Mouse (Mus musculus) megakaryocyte, embryonic 14.5 days (primary cell): ENCODE results near the gene Rps27. TPM values are rescaled to one million over a fixed set of nuclear protein-coding genes. Genes with fewer than 3 reads are reported as not detected.
A peak's percentile ranks its signal among the peaks of the same experiment; 100 is the strongest.

ENCODE experiments used
- H3K27me3 ChIP-seq: replicated peaks from 2 replicates; pipeline ENCODE3; 2012; ENCODE audit warnings: inconsistent platforms
- H3K36me3 ChIP-seq: replicated peaks from 2 replicates; pipeline ENCODE3; 2012; ENCODE audit warnings: low read length, inconsistent platforms, mixed read lengths
- H3K4me1 ChIP-seq: 2 replicates; pipeline ENCODE4 v1.6.1; 2012; ENCODE audit warnings: inconsistent platforms
- H3K4me3 ChIP-seq: replicated peaks from 2 replicates; pipeline ENCODE3; 2012; ENCODE audit warnings: moderate library complexity, mild to moderate bottlenecking, inconsistent platforms
- H3K9me3 ChIP-seq: 2 replicates; pipeline ENCODE4 v1.6.1; 2012; ENCODE audit warnings: inconsistent platforms
- FLI1 ChIP-seq: IDR thresholded peaks from 2 replicates; pipeline ENCODE4 v1.6.1; 2012; ENCODE audit warnings: low read length, inconsistent platforms, mixed read lengths
- GATA1 ChIP-seq: IDR thresholded peaks from 3 replicates; pipeline ENCODE4 v1.6.1; 2012; ENCODE audit warnings: mixed read lengths, low read length, inconsistent platforms, borderline replicate concordance
- polyA plus RNA-seq: library from polyadenylated mRNA; stranded (reverse); fragments of >175 nt; gene quantifications from 2 replicates; pipeline ENCODE4 v1.2.3, GENCODE M21; 2012; ENCODE audit warnings: low replicate concordance; ENCODE audit not compliant: insufficient read depth

Gene Rps27
- polyA plus RNA-seq, 1 experiment = 279 TPM

GRCm38 (mm10) chr3:90250791-90251190, 37.3 kb upstream of the Rps27 start:
- no peaks in the 10 kb centered on the region for H3K27me3 ChIP-seq
- no peak for TF ChIP-seq FLI1
- peaks cover 27% of the 10 kb centered on the region for H3K36me3 ChIP-seq
- H3K4me3 ChIP-seq = no peak overlapping the region
- H3K4me1 ChIP-seq = peaks cover 49% of the 10 kb centered on the region
- H3K9me3 ChIP-seq = no peaks in the 10 kb centered on the region

GRCm38 (mm10) chr3:90248746-90249100, 35.3 kb upstream of the Rps27 start:
- peaks cover 53% of the 10 kb centered on the region for H3K4me1 ChIP-seq
- H3K4me3 ChIP-seq = peak overlapping the region; percentile 98
- no peaks in the 10 kb centered on the region for H3K27me3 ChIP-seq
- H3K36me3 ChIP-seq = peaks cover 26% of the 10 kb centered on the region
- no peaks in the 10 kb centered on the region for H3K9me3 ChIP-seq
- TF ChIP-seq GATA1 = no peak

GRCm38 (mm10) chr3:90247960-90248745, 34.7 kb upstream of the Rps27 start, which contains the start of gene Slc39a1:
Gene Slc39a1 (plus strand): TSS chr3:90248172.
- no peaks in the 10 kb centered on the region for H3K9me3 ChIP-seq
- TF ChIP-seq FLI1 = no peak
- TF ChIP-seq GATA1 = no peak
- H3K36me3 ChIP-seq = peaks cover 26% of the 10 kb centered on the region
- peaks cover 57% of the 10 kb centered on the region for H3K4me1 ChIP-seq
- peak within 1 kb of the TSS; percentile 98 for H3K4me3 ChIP-seq
- no peaks in the 10 kb centered on the region for H3K27me3 ChIP-seq

- H3K9me3 ChIP-seq = no peaks in the 10 kb centered on the region
Measured at GRCm38 (mm10) chr3:90247630-90247959, 34.1 kb upstream of the Rps27 start.

GRCm38 (mm10) chr3:90245406-90245805, 32.0 kb upstream of the Rps27 start:
- Histone ChIP-seq H3K4me3 (peak overlapping the region; percentile 33), H3K36me3 (peaks cover 11% of the 10 kb centered on the region), H3K9me3 (no peaks in the 10 kb centered on the region), H3K4me1 (peaks cover 56% of the 10 kb centered on the region), H3K27me3 (no peaks in the 10 kb centered on the region)
- TF ChIP-seq FLI1 (no peak), GATA1 (no peak)

More at GRCm38 (mm10) chr3:90247630-90247959, 34.1 kb upstream of the Rps27 start:
- Histone ChIP-seq H3K4me1 (peaks cover 57% of the 10 kb centered on the region), H3K4me3 (peak overlapping the region; percentile 98), H3K27me3 (no peaks in the 10 kb centered on the region), H3K36me3 (peaks cover 26% of the 10 kb centered on the region)
- TF ChIP-seq FLI1 = no peak
- TF ChIP-seq GATA1 = no peak

- no peaks in the 10 kb centered on the region for H3K36me3 ChIP-seq
- no peak within 1 kb of the TSS for H3K4me3 ChIP-seq
- H3K4me1 ChIP-seq = peaks cover 43% of the 10 kb centered on the region
- H3K27me3 ChIP-seq = peaks cover 3% of the 10 kb centered on the region
- TF ChIP-seq GATA1 (no peak), FLI1 (no peak)
- H3K9me3 ChIP-seq = no peaks in the 10 kb centered on the region
Measured at GRCm38 (mm10) chr3:90242984-90243775, 29.7 kb upstream of the Rps27 start, which contains the start of gene Creb3l4. Gene Creb3l4 (minus strand): TSS chr3:90243512.

- Histone ChIP-seq H3K4me1 (peaks cover 39% of the 10 kb centered on the region), H3K4me3 (no peak overlapping the region), H3K36me3 (peaks cover 5% of the 10 kb centered on the region), H3K27me3 (peaks cover 3% of the 10 kb centered on the region), H3K9me3 (no peaks in the 10 kb centered on the region)
- TF ChIP-seq FLI1 = no peak
- TF ChIP-seq GATA1 = no peak
Measured at GRCm38 (mm10) chr3:90241669-90242358, 28.4 kb upstream of the Rps27 start.

- Histone ChIP-seq H3K4me1 (peaks cover 34% of the 10 kb centered on the region), H3K27me3 (peaks cover 3% of the 10 kb centered on the region), H3K9me3 (no peaks in the 10 kb centered on the region), H3K36me3 (peaks cover 9% of the 10 kb centered on the region), H3K4me3 (no peak overlapping the region)
- TF ChIP-seq FLI1 (no peak), GATA1 (no peak)
Measured at GRCm38 (mm10) chr3:90241251-90241650, 27.8 kb upstream of the Rps27 start.

- no peaks in the 10 kb centered on the region for H3K27me3 ChIP-seq
- TF ChIP-seq FLI1 (no peak), GATA1 (no peak)
- H3K4me3 ChIP-seq = peak within 1 kb of the TSS; percentile 96
- H3K4me1 ChIP-seq = peaks cover 16% of the 10 kb centered on the region; the same call in 1 of the 2 replicates
- H3K9me3 ChIP-seq = no peaks in the 10 kb centered on the region
- H3K36me3 ChIP-seq = peaks cover 30% of the 10 kb centered on the region
Measured at GRCm38 (mm10) chr3:90231507-90232333, 18.3 kb upstream of the Rps27 start, which contains the start of gene Jtb. Gene Jtb (plus strand): TSS chr3:90231597.
